Mouse (Mus musculus) lung, postnatal 0 days (tissue): ENCODE results near the gene Dus1l.

ENCODE experiments used
- CTCF ChIP-seq: IDR thresholded peaks from 2 replicates; pipeline ENCODE4 v1.5.1; 2016; ENCODE audit warnings: antibody characterized with exemption, mild to moderate bottlenecking
- EP300 ChIP-seq: IDR thresholded peaks from 2 replicates; pipeline ENCODE4 v1.6.1; 2016; ENCODE audit warnings: antibody characterized with exemption, mild to moderate bottlenecking, control low read depth

- TF ChIP-seq CTCF (no peak), EP300 (no peak)
Observed at GRCm38 (mm10) chr11:120823551-120823947, 27.3 kb upstream of the Dus1l start.
